Mouse (Mus musculus): ENCODE measurements around the gene Abcc6. TPM values are rescaled to one million over a fixed set of nuclear protein-coding genes. Genes with fewer than 3 reads are reported as not detected.

The Abcc6 gene
- 1 to 10 TPM; 1.4 to 2.5 TPM for total RNA-seq (2021)
- long read RNA-seq, experiment 1 = 0 reads
- long read RNA-seq, experiment 2 = 0 reads

- DNase-seq (ENCODE audit: low spot score in 2 of 2) = no peak
Measured at GRCm38 (mm10) chr7:46030145-46030488, at the start of gene Abcc6. TSS of gene Abcc6 (minus strand) at chr7:46030302.

GRCm38 (mm10) chr7:46077675-46078074 lies 47.6 kb upstream of the Abcc6 start:
- DNase-seq (ENCODE audit: low spot score in 2 of 2) = no peak

- DNase-seq (ENCODE audit: low spot score in 2 of 2) = no peak
Measured at GRCm38 (mm10) chr7:46076844-46077243, 46.7 kb upstream of the Abcc6 start.

GRCm38 (mm10) chr7:46068831-46069230 lies 38.7 kb upstream of the Abcc6 start:
- DNase-seq (ENCODE audit: low spot score in 2 of 2) = no peak

GRCm38 (mm10) chr7:46063296-46063695 lies 33.2 kb upstream of the Abcc6 start:
- no peak for DNase-seq (ENCODE audit: low spot score in 2 of 2)

- no peak for DNase-seq (ENCODE audit: low spot score in 2 of 2)
Measured at GRCm38 (mm10) chr7:46061614-46062013, 31.5 kb upstream of the Abcc6 start.

- no peak for DNase-seq (ENCODE audit: low spot score in 2 of 2)
Measured at GRCm38 (mm10) chr7:46060688-46061087, 30.6 kb upstream of the Abcc6 start.

- DNase-seq (ENCODE audit: low spot score in 2 of 2) = no peak
Measured at GRCm38 (mm10) chr7:46058882-46059281, 28.8 kb upstream of the Abcc6 start.

GRCm38 (mm10) chr7:46053566-46053965 lies 23.5 kb upstream of the Abcc6 start:
- no peak for DNase-seq (ENCODE audit: low spot score in 2 of 2)

- no peak for DNase-seq (ENCODE audit: low spot score in 2 of 2)
Measured at GRCm38 (mm10) chr7:46052161-46052821, 22.2 kb upstream of the Abcc6 start.

- no peak for DNase-seq (ENCODE audit: low spot score in 2 of 2)
Measured at GRCm38 (mm10) chr7:46049981-46050380, 19.9 kb upstream of the Abcc6 start.

GRCm38 (mm10) chr7:46047873-46048562 lies 17.9 kb upstream of the Abcc6 start:
- no peak for DNase-seq (ENCODE audit: low spot score in 2 of 2)

- DNase-seq (ENCODE audit: low spot score in 2 of 2) = no peak
Measured at GRCm38 (mm10) chr7:46045882-46046281, 15.8 kb upstream of the Abcc6 start.

- DNase-seq (ENCODE audit: low spot score in 2 of 2) = no peak
Measured at GRCm38 (mm10) chr7:46044106-46044505, 14.0 kb upstream of the Abcc6 start.

- DNase-seq (ENCODE audit: low spot score in 2 of 2) = no peak
Measured at GRCm38 (mm10) chr7:46039873-46040272, 9.8 kb upstream of the Abcc6 start.

GRCm38 (mm10) chr7:46037433-46037832 lies 7.3 kb upstream of the Abcc6 start:
- DNase-seq (ENCODE audit: low spot score in 2 of 2) = no peak

GRCm38 (mm10) chr7:46035468-46035867 lies 5.4 kb upstream of the Abcc6 start:
- no peak for DNase-seq (ENCODE audit: low spot score in 2 of 2)

- no peak for DNase-seq (ENCODE audit: low spot score in 2 of 2)
Measured at GRCm38 (mm10) chr7:46034991-46035390, 4.9 kb upstream of the Abcc6 start.

- DNase-seq (ENCODE audit: low spot score in 2 of 2) = no peak
Measured at GRCm38 (mm10) chr7:46033870-46034337, 3.8 kb upstream of the Abcc6 start.

- DNase-seq (ENCODE audit: low spot score in 2 of 2) = peak; percentile 97 to 99
Measured at GRCm38 (mm10) chr7:46033109-46033869, 3.2 kb upstream of the Abcc6 start, which contains the start of gene Nomo1. TSS of gene Nomo1 (plus strand) at chr7:46033698.

- DNase-seq (ENCODE audit: low spot score in 2 of 2) = no peak
Measured at GRCm38 (mm10) chr7:46031075-46031474, 973 bp upstream of the Abcc6 start.

Data from left cerebral cortex, adult 18-20 months (tissue).